Mouse (Mus musculus): ENCODE data around the gene Ifngr2.

The Ifngr2 gene

DNA sequence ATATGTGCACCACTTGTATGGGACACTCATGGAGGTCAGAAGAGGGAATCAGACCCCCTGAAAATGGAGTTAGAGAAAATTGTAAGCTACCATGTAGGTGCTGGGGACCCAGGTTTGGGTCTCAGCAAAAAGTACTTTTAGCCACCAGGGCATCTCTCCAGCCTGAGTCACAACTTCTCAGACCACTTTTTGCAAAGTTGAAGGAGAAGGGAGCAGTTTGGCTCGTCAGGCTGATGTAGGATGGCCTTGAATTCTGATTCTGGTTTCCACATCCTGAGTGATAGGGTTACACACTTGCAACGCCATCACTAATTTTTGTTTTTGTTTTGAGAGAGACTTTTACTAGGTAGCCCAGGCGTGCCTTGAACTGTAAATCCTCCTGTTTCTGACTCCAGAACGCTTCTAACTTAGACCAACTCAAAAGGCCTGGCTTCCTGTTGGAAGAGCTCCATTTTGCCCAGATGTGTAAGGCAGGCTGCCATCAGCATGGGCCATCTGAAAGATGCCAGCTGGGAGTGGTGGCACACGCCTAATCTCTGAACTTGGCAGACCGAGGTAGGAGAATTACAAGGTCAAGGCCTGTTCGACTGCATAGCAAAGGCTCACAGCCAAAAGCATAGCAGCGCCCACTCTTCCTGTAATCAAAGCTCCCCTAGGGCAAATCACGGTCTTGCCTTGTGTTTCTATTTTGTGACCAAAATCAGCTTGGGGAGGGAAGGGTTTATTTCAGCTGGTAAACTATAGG, 62.8 kb downstream of the Ifngr2 start:
- no peak for DNase-seq (ENCODE audit: low spot score)

- DNase-seq (ENCODE audit: low spot score), result no peak
Measured at GRCm38 (mm10) chr16:91611248-91611647, 64.4 kb downstream of the Ifngr2 start.

DNA sequence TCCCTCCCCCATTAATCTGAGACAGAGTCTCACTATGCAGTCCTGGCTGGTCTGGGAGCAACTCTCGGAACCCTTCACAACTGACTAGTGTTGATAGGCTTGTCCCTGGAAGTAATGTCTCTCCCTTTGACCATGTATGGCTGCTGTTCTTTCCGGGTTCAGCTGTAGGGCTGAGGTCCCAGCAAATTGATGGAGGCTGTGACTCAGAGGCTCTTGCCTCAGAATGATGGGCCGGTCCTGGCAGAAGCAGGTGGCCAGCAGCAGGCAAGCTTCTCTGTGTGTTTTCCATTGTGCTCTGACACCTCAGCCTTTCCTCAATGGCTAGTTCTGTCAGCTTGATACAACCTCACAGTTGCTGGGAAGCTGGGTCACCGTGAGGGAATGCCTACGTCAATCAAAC, 65.7 kb downstream of the Ifngr2 start:
- no peak for DNase-seq (ENCODE audit: low spot score)

DNA sequence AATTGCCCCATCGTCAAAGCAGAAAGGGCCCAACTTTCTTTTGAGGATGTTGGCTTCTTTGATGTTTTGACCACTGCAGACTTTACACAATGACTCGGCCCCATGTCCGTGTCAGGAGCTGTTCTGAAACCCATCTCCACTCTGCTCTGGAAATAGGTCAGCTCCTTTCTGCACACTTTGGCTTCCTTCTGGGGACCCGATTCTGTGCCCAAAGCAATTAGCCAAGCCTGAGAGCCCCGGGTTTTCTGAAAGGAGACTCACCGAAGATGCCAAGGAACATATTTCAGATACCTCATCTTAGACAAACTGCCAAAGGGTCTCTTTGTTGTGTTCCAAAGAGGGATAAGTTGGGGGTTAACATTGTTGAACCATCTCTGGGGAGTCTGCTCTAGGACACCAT, 67.7 kb downstream of the Ifngr2 start:
- no peak for DNase-seq (ENCODE audit: low spot score)

Data from left cerebral cortex, adult 11 months (tissue).